Mouse (Mus musculus) forebrain, embryonic 11.5 days (tissue): ENCODE measurements at regions not wholly inside any gene's neighbourhood (a gene's known extent, or its start where the extent isn't known, plus 50 kb on each side); places are given as distances from the start of the nearest gene placed in this dataset.
A peak's percentile ranks its signal among the peaks of the same experiment; 100 is the strongest.

Experiments
- ATAC-seq: fragments of 200-750 bp; cut with Nextera tagmentation; replicated peaks from 2 replicates; pipeline ENCODE4 v1.8.0; 2017; ENCODE audit warnings: moderate TSS enrichment; ENCODE audit not compliant: low FRiP score
- DNase-seq: peaks from one replicate; pipeline ENCODE4 v3.0.0-alpha.2; 2017; ENCODE audit warnings: low spot score
- H3K27ac ChIP-seq: fragments of 300-500 bp; sonication (generic); 2 replicates; pipeline ENCODE4 v1.5.1; 2014; ENCODE audit warnings: low read depth, low read length
- H3K27me3 ChIP-seq: fragments of 300-500 bp; sonication (generic); 2 replicates; pipeline ENCODE4 v1.6.1; 2014; ENCODE audit warnings: mild to moderate bottlenecking, low read length, mixed read lengths; ENCODE audit not compliant: control insufficient read depth, insufficient read depth
- H3K36me3 ChIP-seq: fragments of 300-500 bp; sonication (generic); 2 replicates; pipeline ENCODE4 v1.6.1; 2014; ENCODE audit warnings: mild to moderate bottlenecking, low read length, moderate library complexity, mixed read lengths; ENCODE audit not compliant: control insufficient read depth, insufficient read depth
- H3K4me1 ChIP-seq: fragments of 300-500 bp; sonication (generic); replicated peaks from 2 replicates; pipeline ENCODE4 v1.6.1; 2014; ENCODE audit warnings: low read length, mixed read lengths; ENCODE audit not compliant: control insufficient read depth, insufficient read depth
- H3K4me2 ChIP-seq: fragments of 300-500 bp; sonication (generic); 2 replicates; pipeline ENCODE4 v1.6.1; 2014; ENCODE audit warnings: low read depth, mild to moderate bottlenecking, low read length, moderate library complexity, mixed read lengths; ENCODE audit not compliant: severe bottlenecking
- H3K4me3 ChIP-seq: fragments of 300-500 bp; sonication (generic); 2 replicates; pipeline ENCODE4 v1.5.1; 2014; ENCODE audit warnings: low read depth, low read length
- H3K9ac ChIP-seq: fragments of 300-500 bp; sonication (generic); 2 replicates; pipeline ENCODE4 v1.6.1; 2014; ENCODE audit warnings: low read length
- H3K9me3 ChIP-seq: fragments of 300-500 bp; sonication (generic); 2 replicates; pipeline ENCODE4 v1.6.1; 2016; ENCODE audit warnings: low read length, mixed read lengths; ENCODE audit not compliant: control insufficient read depth
- WGBS: fragments of 180-500 bp; shearing (Covaris S2); extraction: QIAGEN DNeasy Blood & Tissue Kit; methylation state at CpG from one replicate; pipeline ENCODE4 v1.1.7; 2014; 5-methylcytosine and 5-hydroxymethylcytosine counted together

GRCm38 (mm10) chr2:133020173-133020837 lies 74.6 kb upstream of the Fermt1 start:
- Histone ChIP-seq H3K4me2 (no peak overlapping the region), H3K27ac (no peak overlapping the region), H3K4me3 (no peak overlapping the region), H3K4me1 (no peaks in the 10 kb centered on the region), H3K27me3 (no peaks in the 10 kb centered on the region), H3K9me3 (no peaks in the 10 kb centered on the region), H3K36me3 (no peaks in the 10 kb centered on the region), H3K9ac (no peak overlapping the region)
- 23% methylated on average over 11 of the region's 11 CpGs for WGBS
- ATAC-seq (peak; percentile 86), DNase-seq (peak; percentile 88)

DNA sequence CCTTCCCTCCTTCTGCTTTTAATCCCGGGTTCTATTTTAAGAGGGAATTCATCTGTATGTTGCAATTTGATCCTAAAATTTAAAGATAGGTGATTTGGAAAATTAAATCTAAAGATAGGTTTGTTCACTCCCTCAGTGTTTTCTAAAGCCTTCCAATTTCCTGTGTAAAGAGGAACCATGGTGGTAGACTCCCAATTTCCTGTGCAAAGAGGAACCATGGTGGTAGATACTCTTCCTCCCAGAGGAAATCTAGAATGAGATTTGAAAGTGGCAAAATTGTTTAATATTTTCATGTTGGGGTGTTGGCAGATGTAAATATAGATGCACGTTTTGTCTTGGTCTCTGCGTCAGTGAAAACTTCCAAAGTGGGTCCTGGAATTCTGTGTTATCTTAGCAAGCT lies 75.5 kb upstream of the Fermt1 start:
- Histone ChIP-seq H3K4me1 (no peaks in the 10 kb centered on the region), H3K9me3 (no peaks in the 10 kb centered on the region), H3K36me3 (no peaks in the 10 kb centered on the region), H3K27me3 (no peaks in the 10 kb centered on the region), H3K27ac (no peak overlapping the region), H3K4me3 (no peak overlapping the region), H3K9ac (no peak overlapping the region), H3K4me2 (no peak overlapping the region)
- DNase-seq (no peak), ATAC-seq (no peak)
- WGBS, result 94% methylated on average over 3 of the region's 3 CpGs

GRCm38 (mm10) chr2:133027038-133027437 lies 81.3 kb upstream of the Fermt1 start:
- Histone ChIP-seq H3K27me3 (no peaks in the 10 kb centered on the region), H3K36me3 (no peaks in the 10 kb centered on the region), H3K4me2 (no peak overlapping the region), H3K27ac (no peak overlapping the region), H3K9ac (no peak overlapping the region), H3K4me1 (no peaks in the 10 kb centered on the region), H3K4me3 (no peak overlapping the region), H3K9me3 (no peaks in the 10 kb centered on the region)
- DNase-seq (no peak), ATAC-seq (peak; percentile 58; the same call in 1 of the 2 replicates)
- 68% methylated on average over 2 of the region's 2 CpGs for WGBS

- Histone ChIP-seq H3K4me1 (no peaks in the 10 kb centered on the region), H3K4me2 (no peak overlapping the region), H3K9ac (no peak overlapping the region), H3K27me3 (no peaks in the 10 kb centered on the region), H3K4me3 (no peak overlapping the region), H3K27ac (no peak overlapping the region), H3K36me3 (no peaks in the 10 kb centered on the region), H3K9me3 (no peaks in the 10 kb centered on the region)
- 88% methylated on average over 3 of the region's 3 CpGs for WGBS
- DNase-seq, result no peak
- no peak for ATAC-seq
Observed at GRCm38 (mm10) chr2:133035421-133035820, 89.7 kb upstream of the Fermt1 start.

DNA sequence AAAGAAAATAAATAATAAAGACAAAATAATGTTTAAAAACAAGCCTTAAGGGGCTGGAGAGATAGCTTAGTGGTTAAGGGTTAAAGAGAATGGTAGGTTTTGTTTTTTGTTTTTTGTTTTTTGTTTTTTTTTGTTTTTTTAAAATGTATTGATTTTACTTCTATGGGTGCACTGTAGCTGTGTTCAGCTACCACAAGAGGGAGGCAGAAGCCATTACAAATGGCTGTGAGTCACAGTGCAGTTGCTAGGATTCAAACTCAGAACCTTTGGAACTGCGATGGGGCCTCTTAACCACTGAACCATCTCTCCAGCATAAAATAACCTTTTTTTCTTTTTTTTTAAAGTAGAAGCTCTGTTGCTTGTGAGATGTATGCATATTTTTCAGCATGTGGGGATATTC lies 95.0 kb upstream of the Fermt1 start:
- H3K4me3 ChIP-seq, result no peak overlapping the region
- no peaks in the 10 kb centered on the region for H3K36me3 ChIP-seq
- H3K27ac ChIP-seq, result no peak overlapping the region
- no peak for DNase-seq
- ATAC-seq, result no peak
- 95% methylated on average over 1 of the region's 1 CpGs for WGBS
- H3K9ac ChIP-seq, result no peak overlapping the region
- H3K27me3 ChIP-seq, result no peaks in the 10 kb centered on the region
- no peaks in the 10 kb centered on the region for H3K9me3 ChIP-seq
- no peaks in the 10 kb centered on the region for H3K4me1 ChIP-seq
- no peak overlapping the region for H3K4me2 ChIP-seq

DNA sequence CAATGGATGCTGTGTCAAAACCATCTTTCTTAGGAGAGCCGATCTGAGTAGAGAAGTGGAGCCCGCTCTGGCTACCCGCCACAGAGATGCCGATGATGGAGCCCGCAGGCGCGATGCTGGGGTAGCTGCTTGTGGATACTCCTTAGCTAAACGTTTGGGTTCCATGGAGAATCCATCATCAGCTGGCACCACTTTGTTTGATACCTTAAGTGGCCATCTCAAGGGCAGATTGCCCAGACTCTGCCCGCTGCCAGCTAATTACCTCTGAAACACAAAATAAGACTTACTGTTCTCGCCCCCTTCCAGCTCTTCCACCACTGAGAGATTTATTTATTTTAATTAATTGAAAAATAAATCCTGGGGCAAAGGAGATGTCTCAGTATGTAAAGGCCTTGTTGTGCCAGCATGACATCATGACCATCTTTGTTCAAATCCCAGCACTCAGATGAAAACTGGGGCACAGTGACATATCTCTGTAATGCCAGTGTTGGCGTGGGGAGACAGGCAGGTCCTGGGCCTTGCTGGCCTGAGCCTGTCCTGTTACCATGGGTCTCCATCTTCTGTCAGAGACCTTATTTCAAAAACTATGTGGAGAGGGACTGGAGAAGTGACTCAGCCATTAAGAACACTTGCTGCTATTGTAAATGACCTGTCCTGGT lies 132.1 kb upstream of the Fermt1 start:
- WGBS, result 92% methylated on average over 11 of the region's 11 CpGs

DNA sequence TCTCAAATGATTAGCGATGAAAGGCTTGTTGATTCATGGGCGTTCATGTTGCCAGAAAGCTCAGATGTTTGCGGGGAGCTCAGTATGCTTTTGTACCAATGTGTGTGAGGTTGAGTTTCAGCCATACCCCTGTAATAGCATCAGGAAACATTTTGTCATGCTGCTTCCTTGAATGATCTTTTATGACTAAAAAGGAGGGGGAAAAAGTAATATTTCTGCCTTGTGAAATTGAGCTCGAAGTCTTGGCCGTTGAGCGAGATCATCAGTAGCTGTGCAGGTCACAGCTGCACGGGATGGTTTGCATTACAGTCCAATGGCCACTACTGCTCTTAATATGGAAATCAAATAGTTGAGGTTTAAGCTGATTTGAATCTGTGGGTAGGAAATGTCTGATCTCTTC lies 145.3 kb upstream of the Fermt1 start:
- Histone ChIP-seq H3K9me3 (no peaks in the 10 kb centered on the region), H3K4me2 (no peak overlapping the region), H3K36me3 (no peaks in the 10 kb centered on the region), H3K4me3 (no peak overlapping the region), H3K4me1 (no peaks in the 10 kb centered on the region), H3K9ac (no peak overlapping the region), H3K27me3 (no peaks in the 10 kb centered on the region), H3K27ac (no peak overlapping the region)
- no peak for DNase-seq
- WGBS, result 89% methylated on average over 7 of the region's 7 CpGs
- no peak for ATAC-seq

More for the DNA sequence above, 132.1 kb upstream of the Fermt1 start:
- no peaks in the 10 kb centered on the region for H3K27me3 ChIP-seq
- no peaks in the 10 kb centered on the region for H3K4me1 ChIP-seq
- DNase-seq (no peak), ATAC-seq (no peak)
- no peak overlapping the region for H3K4me3 ChIP-seq
- H3K4me2 ChIP-seq, result no peak overlapping the region
- H3K36me3 ChIP-seq, result no peaks in the 10 kb centered on the region
- no peaks in the 10 kb centered on the region for H3K9me3 ChIP-seq
- no peak overlapping the region for H3K27ac ChIP-seq
- H3K9ac ChIP-seq, result no peak overlapping the region

- no peaks in the 10 kb centered on the region for H3K36me3 ChIP-seq
- no peaks in the 10 kb centered on the region for H3K4me1 ChIP-seq
- ATAC-seq (peak; percentile 43), DNase-seq (peak; percentile 82)
- H3K27ac ChIP-seq, result no peak overlapping the region
- 30% methylated on average over 10 of the region's 10 CpGs for WGBS
- H3K9ac ChIP-seq, result no peak overlapping the region
- H3K4me2 ChIP-seq, result no peak overlapping the region
- no peaks in the 10 kb centered on the region for H3K27me3 ChIP-seq
- no peak overlapping the region for H3K4me3 ChIP-seq
- H3K9me3 ChIP-seq, result no peaks in the 10 kb centered on the region
Observed at GRCm38 (mm10) chr2:133113642-133114041, 167.9 kb upstream of the Fermt1 start.

DNA sequence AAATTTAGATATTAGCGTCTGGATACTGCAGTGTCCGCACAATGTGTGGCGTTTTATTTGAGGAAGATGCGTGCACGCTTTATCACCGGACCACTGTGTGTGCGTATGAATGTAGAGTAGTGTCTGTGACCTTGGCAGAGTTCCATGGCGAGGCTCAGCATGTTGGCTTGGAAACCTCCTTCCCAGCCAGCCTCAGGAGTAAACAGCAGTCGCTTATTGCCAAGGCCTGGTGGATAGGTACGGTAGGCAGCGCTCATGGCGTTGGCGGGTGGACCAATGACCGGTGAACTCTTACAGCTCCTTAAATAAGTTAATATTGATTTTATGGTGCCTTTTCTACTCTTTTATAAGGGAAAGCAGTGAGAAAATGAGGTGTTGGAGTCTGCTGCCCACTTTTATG lies 172.9 kb upstream of the Fermt1 start:
- Histone ChIP-seq H3K27me3 (no peaks in the 10 kb centered on the region), H3K36me3 (no peaks in the 10 kb centered on the region), H3K4me2 (no peak overlapping the region), H3K4me3 (no peak overlapping the region), H3K27ac (no peak overlapping the region), H3K9me3 (no peaks in the 10 kb centered on the region), H3K9ac (no peak overlapping the region), H3K4me1 (no peaks in the 10 kb centered on the region)
- no peak for DNase-seq
- WGBS, result 91% methylated on average over 14 of the region's 14 CpGs
- no peak for ATAC-seq
